Mouse (Mus musculus): ENCODE data around the gene Nrbf2. TPM values are rescaled to one million over a fixed set of nuclear protein-coding genes. Genes with fewer than 3 reads are reported as not detected.

Gene Nrbf2
- polyA plus RNA-seq (2014; fragmentation: Nextera tagmentation; extraction: Ambion mirVana) = 37.0 and 44.7 TPM in 2 replicates

DNA sequence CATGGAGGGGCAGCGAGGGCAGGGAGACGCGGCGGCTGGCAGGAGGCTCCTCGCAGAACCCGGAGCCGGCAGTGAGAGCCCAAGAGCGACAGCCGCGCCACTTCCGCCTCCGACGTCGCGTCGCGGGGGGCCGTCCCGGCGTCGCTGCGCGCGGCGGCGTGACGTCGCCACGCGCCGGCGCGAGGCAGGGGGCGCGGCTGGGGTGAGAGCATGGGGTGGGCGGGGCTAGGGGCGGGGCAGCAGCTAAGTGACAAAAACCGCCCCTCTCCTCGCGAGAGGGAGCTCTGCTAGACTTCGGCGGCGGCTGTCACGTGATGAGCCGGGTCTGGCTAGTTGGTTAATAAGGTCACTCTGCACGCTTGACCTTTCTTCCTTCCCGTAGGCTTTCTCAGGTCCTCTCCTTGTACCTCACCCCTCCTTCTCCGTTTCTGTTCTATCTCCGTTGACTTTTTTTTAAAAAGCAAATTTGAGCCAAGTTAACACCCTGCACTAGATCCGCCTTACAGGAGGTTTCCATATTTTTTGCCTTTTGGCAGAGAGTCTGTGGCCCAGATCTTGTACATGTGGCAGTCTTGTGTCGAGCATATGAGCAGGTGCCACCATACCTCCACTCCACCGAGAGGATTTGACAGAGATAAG, at the start of gene Nrbf2:
Gene Nrbf2 (minus strand): TSS at position 130 of the 639 bp plus-strand sequence.
- peak within 1 kb of the TSS; percentile 90 for H3K4me2 ChIP-seq (ENCODE audit: low read depth, low read length)
- no peaks in the 10 kb centered on the region for H3K9me3 ChIP-seq (ENCODE audit: control insufficient read depth, low read length)
- WGBS = 4% methylated on average over 48 of the region's 52 CpGs
- peak within 1 kb of the TSS; percentile 72 for H3K4me3 ChIP-seq (ENCODE audit: low read depth, low read length)
- peak within 1 kb of the TSS; percentile 78 for H3K9ac ChIP-seq (replicated peaks; ENCODE audit: low read depth, low read length)
- H3K27ac ChIP-seq (ENCODE audit: low read depth, low read length) = peak within 1 kb of the TSS; percentile 69
- peaks cover 15% of the 10 kb centered on the region for H3K4me1 ChIP-seq (ENCODE audit: control insufficient read depth, insufficient read depth, low read length)
- no peaks in the 10 kb centered on the region for H3K36me3 ChIP-seq (ENCODE audit: control insufficient read depth, insufficient read depth, low read length)
- ATAC-seq (ENCODE audit: low read depth) = peak; percentile 92
- no peaks in the 10 kb centered on the region for H3K27me3 ChIP-seq (ENCODE audit: control insufficient read depth, insufficient read depth, low read length)

DNA sequence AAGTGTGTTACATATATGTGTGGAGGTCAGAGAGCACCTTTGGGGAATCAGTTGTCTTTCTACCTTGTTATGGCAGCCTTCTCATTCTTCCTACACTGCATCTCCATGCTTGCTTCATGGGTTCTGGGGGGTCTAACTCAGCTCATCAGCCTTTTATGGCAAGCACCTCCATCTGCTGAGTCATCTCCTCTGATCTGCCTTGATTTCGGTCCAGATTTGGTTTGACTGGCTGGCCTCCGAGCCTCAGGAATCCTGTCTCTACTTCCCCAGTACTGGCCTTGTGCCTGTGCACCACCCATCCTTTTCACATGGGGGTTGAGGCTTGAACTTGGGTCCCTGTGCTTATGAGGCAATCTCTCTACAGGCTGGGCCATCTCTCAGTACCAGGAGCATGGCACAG, 45.5 kb upstream of the Nrbf2 start:
- Histone ChIP-seq H3K4me1 (ENCODE audit: control insufficient read depth, insufficient read depth, low read length) (no peaks in the 10 kb centered on the region), H3K36me3 (ENCODE audit: control insufficient read depth, insufficient read depth, low read length) (no peaks in the 10 kb centered on the region), H3K27me3 (ENCODE audit: control insufficient read depth, insufficient read depth, low read length) (no peaks in the 10 kb centered on the region; the same call in 1 of the 2 replicates), H3K4me2 (ENCODE audit: low read depth, low read length) (no peak overlapping the region), H3K4me3 (ENCODE audit: low read depth, low read length) (no peak overlapping the region), H3K9ac (replicated peaks; ENCODE audit: low read depth, low read length) (no peak overlapping the region), H3K27ac (ENCODE audit: low read depth, low read length) (no peak overlapping the region), H3K9me3 (ENCODE audit: control insufficient read depth, low read length) (no peaks in the 10 kb centered on the region)
- 92% methylated on average over 2 of the region's 2 CpGs for WGBS
- ATAC-seq (ENCODE audit: low read depth) = no peak

DNA sequence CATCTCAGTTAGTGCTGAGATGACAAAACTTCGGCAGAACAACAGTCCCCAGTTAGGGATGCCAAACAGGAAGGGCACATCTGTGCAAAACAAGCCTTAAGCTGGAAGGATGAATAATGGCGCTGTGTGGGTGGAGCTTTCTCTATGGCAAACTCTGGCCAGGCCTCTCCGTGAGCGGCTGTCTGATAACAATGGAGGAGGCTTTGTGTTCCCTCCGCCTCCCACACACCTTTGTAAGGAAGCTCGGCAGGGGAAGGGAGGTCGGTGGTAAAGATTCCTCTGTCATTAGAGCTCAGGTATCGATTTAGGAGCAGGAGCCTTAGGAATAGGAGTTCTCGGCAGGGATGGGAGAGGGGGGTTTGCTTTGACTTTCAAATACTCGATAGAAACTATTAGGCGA, 44.6 kb upstream of the Nrbf2 start:
- H3K9me3 ChIP-seq (ENCODE audit: control insufficient read depth, low read length) = no peaks in the 10 kb centered on the region
- no peak for ATAC-seq (ENCODE audit: low read depth)
- H3K36me3 ChIP-seq (ENCODE audit: control insufficient read depth, insufficient read depth, low read length) = no peaks in the 10 kb centered on the region
- WGBS = 33% methylated on average over 11 of the region's 11 CpGs
- H3K27me3 ChIP-seq (ENCODE audit: control insufficient read depth, insufficient read depth, low read length) = no peaks in the 10 kb centered on the region; the same call in 1 of the 2 replicates
- H3K4me3 ChIP-seq (ENCODE audit: low read depth, low read length) = no peak overlapping the region
- no peak overlapping the region for H3K4me2 ChIP-seq (ENCODE audit: low read depth, low read length)
- no peak overlapping the region for H3K9ac ChIP-seq (replicated peaks; ENCODE audit: low read depth, low read length)
- H3K27ac ChIP-seq (ENCODE audit: low read depth, low read length) = no peak overlapping the region
- H3K4me1 ChIP-seq (ENCODE audit: control insufficient read depth, insufficient read depth, low read length) = no peaks in the 10 kb centered on the region

DNA sequence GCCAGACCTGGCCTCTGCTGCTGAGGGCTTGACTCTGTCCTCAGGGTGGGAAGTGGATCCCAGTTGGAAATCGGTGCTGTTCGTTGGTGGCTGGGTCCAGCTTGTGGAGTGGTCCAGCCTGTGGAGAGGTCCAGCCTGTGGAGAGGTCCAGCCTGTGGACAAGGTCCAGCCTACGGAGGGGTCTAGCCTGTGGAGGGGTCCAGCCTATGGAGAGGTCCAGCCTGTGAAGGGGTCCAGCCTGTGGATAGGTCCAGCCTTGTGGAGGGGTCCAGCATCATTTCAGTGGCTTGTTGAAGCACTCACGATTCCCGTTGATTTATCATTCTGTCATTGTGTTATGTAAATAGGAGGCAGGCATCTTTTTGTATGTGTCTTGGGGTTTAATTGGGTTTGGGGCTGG, 43.1 kb upstream of the Nrbf2 start:
- ATAC-seq (ENCODE audit: low read depth) = no peak
- no peak overlapping the region for H3K27ac ChIP-seq (ENCODE audit: low read depth, low read length)
- 69% methylated on average over 5 of the region's 5 CpGs for WGBS
- H3K4me2 ChIP-seq (ENCODE audit: low read depth, low read length) = no peak overlapping the region
- H3K9me3 ChIP-seq (ENCODE audit: control insufficient read depth, low read length) = no peaks in the 10 kb centered on the region
- no peaks in the 10 kb centered on the region; the same call in 1 of the 2 replicates for H3K27me3 ChIP-seq (ENCODE audit: control insufficient read depth, insufficient read depth, low read length)
- no peaks in the 10 kb centered on the region for H3K36me3 ChIP-seq (ENCODE audit: control insufficient read depth, insufficient read depth, low read length)
- no peaks in the 10 kb centered on the region for H3K4me1 ChIP-seq (ENCODE audit: control insufficient read depth, insufficient read depth, low read length)
- no peak overlapping the region for H3K4me3 ChIP-seq (ENCODE audit: low read depth, low read length)
- H3K9ac ChIP-seq (replicated peaks; ENCODE audit: low read depth, low read length) = no peak overlapping the region

DNA sequence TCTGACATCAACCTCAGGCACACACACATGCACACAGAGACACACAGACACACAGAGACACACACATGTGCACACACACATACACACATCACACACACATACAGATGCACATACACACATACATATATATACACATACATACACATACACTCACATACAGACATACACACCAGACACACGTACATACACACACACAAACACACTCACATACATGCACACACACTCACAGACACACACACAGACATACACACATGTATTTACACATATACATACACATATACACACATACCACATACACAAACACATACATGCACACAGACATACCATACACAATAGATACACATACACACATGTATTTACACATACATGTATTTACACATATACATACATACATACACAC, 38.9 kb upstream of the Nrbf2 start:
- H3K9me3 ChIP-seq (ENCODE audit: control insufficient read depth, low read length) = no peaks in the 10 kb centered on the region
- H3K9ac ChIP-seq (replicated peaks; ENCODE audit: low read depth, low read length) = no peak overlapping the region
- H3K36me3 ChIP-seq (ENCODE audit: control insufficient read depth, insufficient read depth, low read length) = no peaks in the 10 kb centered on the region
- no peak overlapping the region for H3K4me3 ChIP-seq (ENCODE audit: low read depth, low read length)
- no peak overlapping the region for H3K27ac ChIP-seq (ENCODE audit: low read depth, low read length)
- 71% methylated on average over 1 of the region's 1 CpGs for WGBS
- no peak for ATAC-seq (ENCODE audit: low read depth)
- H3K4me1 ChIP-seq (ENCODE audit: control insufficient read depth, insufficient read depth, low read length) = no peaks in the 10 kb centered on the region
- H3K4me2 ChIP-seq (ENCODE audit: low read depth, low read length) = no peak overlapping the region
- no peaks in the 10 kb centered on the region; the same call in 1 of the 2 replicates for H3K27me3 ChIP-seq (ENCODE audit: control insufficient read depth, insufficient read depth, low read length)

DNA sequence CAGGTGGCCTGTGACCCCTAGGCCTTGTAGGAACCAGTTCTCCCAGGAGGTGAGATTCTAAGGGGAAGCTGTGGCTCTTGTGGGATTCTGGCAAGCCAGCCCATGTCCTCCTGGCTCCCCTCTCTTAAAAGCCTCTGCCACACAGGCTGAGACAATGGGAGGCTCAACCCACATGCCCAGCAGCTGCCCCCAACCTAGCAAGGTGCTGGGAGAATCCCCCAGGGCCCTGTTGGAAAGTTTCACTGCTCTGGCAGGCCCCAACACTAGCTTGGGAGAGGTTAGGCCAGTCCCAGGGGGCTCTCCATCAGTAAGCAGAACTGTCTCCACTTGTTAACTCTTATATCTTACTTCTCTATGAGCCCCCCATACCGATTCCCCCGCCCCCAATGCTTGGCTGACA, 36.3 kb upstream of the Nrbf2 start:
- Histone ChIP-seq H3K4me2 (ENCODE audit: low read depth, low read length) (no peak overlapping the region), H3K4me1 (ENCODE audit: control insufficient read depth, insufficient read depth, low read length) (no peaks in the 10 kb centered on the region), H3K27me3 (ENCODE audit: control insufficient read depth, insufficient read depth, low read length) (no peaks in the 10 kb centered on the region), H3K27ac (ENCODE audit: low read depth, low read length) (no peak overlapping the region), H3K9me3 (ENCODE audit: control insufficient read depth, low read length) (no peaks in the 10 kb centered on the region), H3K4me3 (ENCODE audit: low read depth, low read length) (no peak overlapping the region), H3K9ac (replicated peaks; ENCODE audit: low read depth, low read length) (no peak overlapping the region), H3K36me3 (ENCODE audit: control insufficient read depth, insufficient read depth, low read length) (no peaks in the 10 kb centered on the region)
- 90% methylated on average over 2 of the region's 2 CpGs for WGBS
- no peak for ATAC-seq (ENCODE audit: low read depth)

DNA sequence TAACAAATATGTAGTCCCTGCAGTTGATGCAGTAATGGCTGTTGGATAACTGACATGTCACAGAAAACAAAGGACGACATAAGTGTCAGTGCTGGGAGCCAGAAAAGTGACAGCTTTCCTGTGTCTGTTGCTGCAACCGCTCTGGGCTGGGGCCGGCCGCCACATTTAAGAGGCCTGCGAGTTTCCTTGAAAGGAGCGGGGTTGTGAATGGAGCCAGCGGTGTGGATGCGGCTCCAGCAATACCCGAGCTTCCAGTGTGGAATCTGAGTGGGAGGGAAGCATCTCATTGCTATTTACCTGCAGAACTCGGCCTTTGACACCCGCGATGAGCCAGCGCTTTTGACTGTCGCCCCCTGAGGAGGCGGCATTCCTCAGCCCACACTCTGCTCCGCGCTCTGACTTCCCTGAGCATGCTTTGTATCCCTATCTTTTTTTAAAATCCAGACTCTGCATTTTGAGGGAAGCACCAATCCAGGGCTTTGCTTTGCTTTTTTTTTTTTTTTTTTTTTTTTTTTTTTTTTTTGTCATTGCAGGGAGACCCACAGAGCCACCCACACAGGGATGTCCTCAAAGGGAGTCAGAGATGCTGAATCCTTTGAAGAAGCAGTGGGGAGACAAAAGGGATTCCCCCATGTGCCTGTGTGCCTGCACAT, 35.2 kb upstream of the Nrbf2 start:
- Histone ChIP-seq H3K4me1 (ENCODE audit: control insufficient read depth, insufficient read depth, low read length) (no peaks in the 10 kb centered on the region), H3K36me3 (ENCODE audit: control insufficient read depth, insufficient read depth, low read length) (no peaks in the 10 kb centered on the region), H3K4me3 (ENCODE audit: low read depth, low read length) (no peak overlapping the region), H3K27ac (ENCODE audit: low read depth, low read length) (no peak overlapping the region), H3K27me3 (ENCODE audit: control insufficient read depth, insufficient read depth, low read length) (no peaks in the 10 kb centered on the region), H3K4me2 (ENCODE audit: low read depth, low read length) (peak overlapping the region; percentile 35; the same call in 1 of the 2 replicates), H3K9me3 (ENCODE audit: control insufficient read depth, low read length) (no peaks in the 10 kb centered on the region), H3K9ac (replicated peaks; ENCODE audit: low read depth, low read length) (no peak overlapping the region)
- no peak for ATAC-seq (ENCODE audit: low read depth)
- 9% methylated on average over 17 of the region's 17 CpGs for WGBS

DNA sequence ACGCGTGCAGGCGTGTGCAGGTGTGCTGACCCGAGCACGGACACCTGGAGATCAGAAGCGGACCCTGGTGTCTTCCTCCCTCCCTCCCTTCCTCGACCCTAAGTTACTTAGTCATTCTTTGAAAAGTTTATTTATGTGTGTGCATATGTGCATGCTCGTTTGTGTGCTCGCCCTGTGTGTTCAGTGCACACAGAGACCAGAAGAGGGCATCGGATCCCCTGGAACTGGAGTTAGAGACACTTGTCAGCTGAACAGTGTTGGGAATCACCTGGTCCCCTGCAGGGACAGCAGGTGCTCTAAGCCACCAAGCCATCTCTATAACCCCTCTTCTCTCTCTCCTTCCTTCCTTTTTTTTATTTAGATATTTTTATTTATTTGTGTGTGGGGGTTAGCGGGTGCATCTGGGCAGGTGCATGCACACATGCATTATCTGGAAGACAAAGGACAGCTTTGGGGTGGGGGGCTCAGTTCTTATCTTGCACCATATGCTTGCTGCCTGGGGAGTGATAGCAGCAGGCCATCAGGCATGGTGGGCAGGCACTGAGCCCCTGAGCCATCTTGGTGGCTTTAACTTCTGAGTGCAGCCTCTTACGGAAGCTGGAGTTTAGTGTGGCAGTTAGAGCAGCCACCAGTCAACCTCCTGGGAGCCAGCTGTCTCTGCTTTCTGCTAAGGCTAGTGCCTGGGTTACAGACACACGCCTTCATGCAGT, 34.1 kb upstream of the Nrbf2 start:
- ATAC-seq (ENCODE audit: low read depth) = no peak
- Histone ChIP-seq H3K27ac (ENCODE audit: low read depth, low read length) (no peak overlapping the region), H3K4me1 (ENCODE audit: control insufficient read depth, insufficient read depth, low read length) (no peaks in the 10 kb centered on the region), H3K9me3 (ENCODE audit: control insufficient read depth, low read length) (no peaks in the 10 kb centered on the region), H3K4me3 (ENCODE audit: low read depth, low read length) (no peak overlapping the region), H3K36me3 (ENCODE audit: control insufficient read depth, insufficient read depth, low read length) (no peaks in the 10 kb centered on the region), H3K4me2 (ENCODE audit: low read depth, low read length) (no peak overlapping the region), H3K9ac (replicated peaks; ENCODE audit: low read depth, low read length) (no peak overlapping the region), H3K27me3 (ENCODE audit: control insufficient read depth, insufficient read depth, low read length) (no peaks in the 10 kb centered on the region)
- WGBS = 69% methylated on average over 13 of the region's 13 CpGs

DNA sequence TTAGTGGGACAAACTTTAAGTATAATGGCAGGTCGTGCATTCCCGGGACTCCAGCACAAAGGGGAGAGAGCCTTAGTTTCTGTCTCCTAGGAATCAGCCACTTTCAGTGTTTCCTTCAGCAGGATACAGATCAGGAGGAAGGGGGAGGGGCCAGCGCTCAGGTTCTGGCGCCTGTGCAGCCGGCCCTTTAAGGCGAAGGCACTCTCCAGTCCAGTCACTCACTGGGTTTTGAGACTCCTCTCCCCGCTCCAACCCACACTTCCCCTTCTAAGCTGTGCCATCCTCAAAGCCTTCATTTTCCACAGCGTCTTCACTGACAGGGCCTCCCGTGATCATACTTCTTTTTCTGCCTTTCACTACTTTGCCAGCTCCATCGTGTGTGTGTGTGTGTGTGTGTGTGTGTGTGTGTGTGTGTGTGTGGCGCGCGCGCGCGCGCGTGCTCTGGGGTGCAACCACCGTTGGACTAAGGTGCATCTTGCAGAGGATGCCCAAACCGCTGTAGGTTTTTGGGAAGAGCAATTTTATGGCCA, 32.9 kb upstream of the Nrbf2 start:
- ATAC-seq (ENCODE audit: low read depth) = no peak
- WGBS = 2% methylated on average over 20 of the region's 20 CpGs
- no peak overlapping the region for H3K4me3 ChIP-seq (ENCODE audit: low read depth, low read length)

More for the DNA sequence above, 32.9 kb upstream of the Nrbf2 start:
- no peaks in the 10 kb centered on the region for H3K9me3 ChIP-seq (ENCODE audit: control insufficient read depth, low read length)
- H3K36me3 ChIP-seq (ENCODE audit: control insufficient read depth, insufficient read depth, low read length) = no peaks in the 10 kb centered on the region
- peak overlapping the region; percentile 40; the same call in 1 of the 2 replicates for H3K4me2 ChIP-seq (ENCODE audit: low read depth, low read length)
- no peaks in the 10 kb centered on the region for H3K4me1 ChIP-seq (ENCODE audit: control insufficient read depth, insufficient read depth, low read length)
- no peaks in the 10 kb centered on the region for H3K27me3 ChIP-seq (ENCODE audit: control insufficient read depth, insufficient read depth, low read length)
- H3K27ac ChIP-seq (ENCODE audit: low read depth, low read length) = no peak overlapping the region
- no peak overlapping the region for H3K9ac ChIP-seq (replicated peaks; ENCODE audit: low read depth, low read length)

All from neural tube, embryonic 14.5 days (tissue).